Mouse (Mus musculus) embryo, embryonic 11 days (tissue): ENCODE results near the gene Epb42.
A peak's percentile ranks its signal among the peaks of the same experiment; 100 is the strongest.
"Not testable (repeated sequence)": the region's sequence is repeated elsewhere in the genome, so short reads cannot be mapped to it uniquely, and the experiment has no call there.

ENCODE experiments used
- DNase-seq: peaks from one replicate; pipeline ENCODE4 v3.0.0-alpha.2; 2015

Epb42 gene

DNA sequence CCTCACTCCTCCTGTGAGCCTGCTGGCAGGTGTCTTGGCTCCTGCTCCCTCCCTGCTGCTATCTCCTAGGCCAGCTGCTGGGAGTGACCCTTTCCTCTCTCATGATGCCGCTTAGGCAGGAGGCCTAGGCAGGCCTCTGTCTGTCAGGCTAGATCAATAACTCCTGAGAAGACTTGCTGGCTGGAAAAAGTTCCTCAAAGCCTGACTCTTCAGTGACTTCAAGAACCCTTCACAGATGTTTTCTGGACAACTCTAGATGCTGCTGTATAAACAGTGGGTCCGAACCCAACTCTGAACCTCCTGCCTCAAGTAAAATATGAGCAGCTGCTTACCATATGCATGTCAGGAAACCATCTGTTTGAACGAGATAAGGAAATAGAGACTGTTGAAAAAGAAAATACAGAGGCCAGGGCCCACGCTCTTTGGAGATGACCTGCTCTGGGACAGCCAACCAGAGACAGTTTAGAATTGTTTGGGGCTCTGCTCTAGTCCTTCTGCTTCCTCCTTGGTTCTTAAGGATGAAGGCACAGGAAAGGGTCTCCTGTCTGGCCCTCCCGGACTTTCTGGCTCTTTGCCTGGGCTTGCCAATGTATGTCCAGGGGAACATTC is at the start of gene Epb42:
Gene Epb42 (minus strand): TSS at position 340 of the 609 bp plus-strand sequence.
- no peak for DNase-seq

DNA sequence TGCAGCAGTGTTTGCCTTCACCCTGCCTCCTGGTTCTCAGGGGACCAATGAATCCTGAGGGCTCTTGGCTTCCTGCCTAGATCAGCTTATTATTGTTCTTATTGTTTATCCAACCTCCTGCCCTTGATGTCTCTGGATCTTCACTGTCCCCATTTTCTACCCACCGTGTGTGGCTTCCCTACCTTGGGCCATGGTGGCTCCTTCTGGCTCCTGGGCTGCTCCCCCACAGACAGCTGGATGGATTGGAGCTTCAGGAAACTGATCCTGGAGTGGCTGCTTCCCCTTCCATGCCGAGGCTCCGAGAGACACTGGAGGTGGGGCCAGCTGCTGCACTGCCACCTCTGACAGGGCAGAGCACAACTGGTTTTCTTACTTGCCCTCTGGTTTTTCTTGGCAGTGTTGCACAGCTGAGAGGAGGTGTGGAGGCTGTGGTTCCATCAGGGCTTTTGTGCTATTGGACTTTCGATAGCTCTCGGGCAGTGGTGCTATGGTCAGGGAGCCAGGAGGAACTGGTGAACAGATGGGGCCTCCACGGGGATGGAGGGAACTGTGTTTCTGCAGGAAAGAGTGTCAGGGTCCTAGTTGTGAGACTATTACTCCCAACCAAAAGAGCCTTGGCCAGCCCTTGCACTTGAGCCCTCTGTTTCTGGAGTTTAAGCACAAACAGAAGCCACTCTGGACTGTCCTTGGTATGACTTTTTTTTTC is 48.8 kb upstream of the Epb42 start, which contains the start of gene Tgm5:
Gene Tgm5 (minus strand): TSS at position 362 of the 706 bp plus-strand sequence.
- DNase-seq = no peak

DNA sequence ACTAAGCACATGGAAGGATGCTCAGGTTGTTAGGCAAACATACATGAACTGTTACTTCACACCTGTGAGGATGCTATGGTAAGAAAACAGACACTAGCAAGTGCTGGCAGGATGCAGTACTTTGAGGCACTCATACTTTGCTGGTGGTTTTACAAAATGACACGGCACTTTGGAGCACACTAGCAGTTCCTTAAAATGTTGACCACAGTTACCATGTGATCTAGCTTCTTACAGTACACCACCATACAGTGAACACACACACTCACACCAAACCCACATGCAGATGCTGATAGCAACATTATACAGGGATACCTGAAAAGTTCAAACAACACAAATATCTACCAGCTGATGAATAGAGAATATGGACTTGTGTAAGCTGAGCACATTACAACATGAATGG is 45.8 kb upstream of the Epb42 start:
- no peak for DNase-seq

DNA sequence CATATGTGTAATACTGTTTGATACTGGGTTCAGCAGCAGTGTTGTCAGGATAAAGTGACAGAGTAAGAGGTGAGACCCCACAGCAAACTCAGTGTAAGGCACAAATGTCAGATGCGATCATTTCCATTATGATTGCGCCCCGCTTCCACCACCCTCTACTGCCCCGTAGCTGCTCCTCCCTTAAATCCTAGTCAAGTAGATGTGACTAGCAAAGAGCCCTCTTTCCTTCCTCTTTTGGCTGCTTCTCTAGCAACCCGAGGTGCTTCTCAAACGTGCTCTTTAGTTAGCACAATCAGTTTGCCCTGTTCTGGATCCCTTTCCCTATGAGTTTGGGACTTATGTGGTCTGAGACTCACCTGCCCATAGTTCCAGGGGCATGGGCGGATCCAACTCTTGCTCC is 37.9 kb upstream of the Epb42 start:
- no peak for DNase-seq

DNA sequence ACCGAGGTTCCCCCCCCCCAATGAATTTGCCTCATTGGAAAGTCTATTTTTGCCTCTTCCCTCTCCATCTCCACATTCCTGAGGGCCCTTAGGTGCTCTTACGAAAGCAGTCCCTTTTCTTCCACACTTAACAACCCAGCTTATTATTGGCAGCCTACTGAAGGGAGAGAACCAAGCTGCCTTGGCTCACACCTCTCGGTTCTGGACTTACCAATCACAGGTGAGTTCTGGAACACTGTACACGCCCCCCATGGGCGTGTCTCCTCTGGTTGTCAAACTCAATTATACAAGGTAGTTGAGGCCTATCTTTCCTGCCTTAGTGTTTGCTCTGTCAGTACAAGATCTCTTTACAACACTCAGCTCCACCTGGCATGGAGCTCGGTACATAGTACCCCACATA is 35.0 kb upstream of the Epb42 start:
- DNase-seq = no peak

GRCm38 (mm10) chr2:121069506-121069905 is 32.6 kb upstream of the Epb42 start:
- DNase-seq = no peak

- DNase-seq = no peak
Observed at GRCm38 (mm10) chr2:121067116-121067515, 30.2 kb upstream of the Epb42 start.

DNA sequence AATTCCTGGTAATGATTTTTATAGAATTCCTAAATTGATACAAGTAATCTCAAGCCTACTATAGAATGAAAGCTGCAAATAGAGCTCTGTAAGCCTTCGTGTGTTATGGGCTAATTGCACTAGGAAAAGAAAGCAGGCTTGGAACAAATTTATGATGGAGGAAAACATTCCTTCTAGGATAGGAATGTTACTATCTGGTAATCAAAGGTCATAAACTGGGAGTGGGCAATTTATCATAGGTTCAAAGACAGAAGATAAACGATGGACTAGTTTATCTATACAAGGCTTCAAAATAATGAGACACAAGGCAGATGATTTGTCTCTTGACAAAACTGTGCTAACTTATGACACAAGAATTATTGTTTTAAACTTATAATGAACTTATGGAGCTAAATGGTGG is 24.4 kb upstream of the Epb42 start:
- DNase-seq = no peak

DNA sequence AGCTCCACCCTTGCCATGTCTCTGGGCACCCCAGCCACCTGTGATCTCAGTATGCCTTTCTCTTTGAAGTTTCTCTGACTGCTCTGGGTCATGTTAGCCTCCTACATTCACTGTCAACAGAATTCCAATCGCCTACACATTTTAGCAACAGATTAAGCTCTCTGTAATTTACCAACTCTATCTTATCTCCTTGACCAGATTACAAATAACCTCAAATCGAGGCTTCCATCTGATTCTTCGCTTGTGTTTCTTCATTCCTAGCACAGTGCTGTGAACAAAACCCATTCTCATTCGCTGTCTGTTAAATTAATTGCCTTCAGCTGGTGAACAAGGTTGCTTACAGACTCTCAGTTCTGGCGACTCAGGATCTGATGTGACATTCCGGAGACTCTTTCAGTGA is 21.1 kb upstream of the Epb42 start:
- no peak for DNase-seq

DNA sequence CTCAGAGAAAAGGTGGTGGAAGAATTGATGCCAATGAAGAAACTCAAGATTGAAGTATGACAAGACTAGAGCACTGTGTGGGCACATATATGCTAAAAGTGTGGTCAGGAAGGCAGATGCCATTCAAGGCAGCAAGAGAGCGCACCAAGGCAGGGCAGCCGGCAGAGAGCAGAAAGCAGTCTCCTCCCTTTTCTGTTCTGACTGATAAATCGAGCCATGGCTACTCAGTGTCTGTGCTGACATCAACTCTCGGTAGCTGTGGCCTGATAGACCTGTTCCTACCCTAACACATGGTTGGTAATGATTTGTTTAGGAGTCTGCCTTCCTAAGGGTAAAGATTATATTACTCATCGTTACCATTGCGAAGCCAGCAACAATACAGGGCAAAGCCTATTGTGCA is 19.0 kb upstream of the Epb42 start:
- no peak for DNase-seq

DNA sequence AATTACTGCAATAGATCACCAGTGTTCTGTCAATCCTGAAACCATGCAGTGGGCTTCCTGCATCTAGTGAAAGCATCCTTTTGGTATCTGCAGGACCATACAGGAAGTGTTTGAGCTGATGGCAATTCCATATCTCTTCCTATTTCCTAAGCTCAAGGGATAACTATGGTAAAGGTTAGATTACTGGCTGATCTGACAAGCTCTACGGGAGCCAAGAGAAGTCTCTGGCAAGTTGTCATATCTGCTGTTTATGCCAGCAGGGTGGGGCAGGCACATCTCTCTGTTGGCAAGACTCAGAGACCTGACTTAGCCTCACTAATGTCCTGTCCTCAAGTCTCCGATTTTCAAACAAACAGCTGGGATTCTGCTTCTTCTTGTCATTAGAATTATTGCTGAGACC is 17.2 kb upstream of the Epb42 start:
- DNase-seq = no peak

- DNase-seq = no peak
Observed at GRCm38 (mm10) chr2:121052176-121052575, 15.3 kb upstream of the Epb42 start.

DNA sequence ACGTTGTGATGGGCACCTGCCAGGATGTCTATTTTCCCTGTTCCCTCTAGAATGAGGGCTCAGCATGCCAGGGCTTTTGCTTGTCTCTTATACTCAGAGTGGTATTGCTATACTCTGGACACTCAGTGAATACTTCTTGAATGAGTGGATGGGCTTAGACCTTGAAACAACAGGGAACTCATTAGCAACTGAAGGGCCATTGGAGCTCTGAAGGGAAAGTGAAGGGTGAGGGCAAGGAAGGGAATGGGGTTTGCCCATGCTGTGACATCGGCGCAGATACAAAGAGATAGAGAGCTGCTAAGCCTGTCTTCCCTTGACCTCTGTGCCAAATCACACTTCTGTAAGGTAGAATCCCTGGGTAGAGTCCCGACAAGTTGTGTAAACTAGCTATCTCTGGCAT is 8.8 kb upstream of the Epb42 start:
- no peak for DNase-seq

- peak; percentile 41 for DNase-seq
Observed at GRCm38 (mm10) chr2:121041098-121041497, 4.2 kb upstream of the Epb42 start.

DNA sequence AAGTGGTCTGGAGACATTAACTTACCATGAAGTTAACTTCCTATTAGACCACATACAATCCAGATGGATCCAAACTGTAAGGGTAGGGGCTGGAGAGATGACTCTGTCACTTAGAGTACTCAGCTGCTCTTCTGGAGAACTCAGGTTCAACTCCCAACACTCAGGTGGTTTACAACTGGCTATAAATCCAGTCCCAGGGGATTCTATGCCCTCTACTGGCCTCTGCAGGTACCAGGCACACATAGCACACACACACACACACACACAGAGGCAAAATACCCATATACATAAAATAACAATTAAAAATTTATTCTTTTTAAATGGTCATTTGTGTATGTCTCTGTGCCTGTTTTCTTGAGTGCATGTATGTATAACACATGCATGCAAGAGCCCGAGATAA is 2.5 kb upstream of the Epb42 start:
- DNase-seq = no peak

DNA sequence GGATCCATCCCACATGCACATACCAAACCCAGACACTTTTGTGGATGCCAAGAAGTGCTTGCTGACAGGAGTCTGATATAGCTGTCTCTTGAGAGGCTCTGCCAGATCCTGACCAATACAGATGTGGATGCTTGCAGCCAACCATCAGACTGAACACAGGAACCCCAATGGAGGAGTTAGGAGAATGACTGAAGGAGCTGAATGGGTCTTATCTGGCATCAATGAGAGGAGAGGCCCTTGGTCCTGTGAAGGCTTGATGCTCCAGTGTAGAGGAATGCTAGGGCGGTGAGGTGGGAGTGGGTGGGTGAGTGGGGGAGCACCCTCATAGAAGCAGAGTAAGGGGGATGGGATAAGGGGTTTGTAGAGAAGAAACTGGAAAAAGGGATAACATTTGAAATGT is 2.0 kb upstream of the Epb42 start:
- not testable (repeated sequence) for DNase-seq

DNA sequence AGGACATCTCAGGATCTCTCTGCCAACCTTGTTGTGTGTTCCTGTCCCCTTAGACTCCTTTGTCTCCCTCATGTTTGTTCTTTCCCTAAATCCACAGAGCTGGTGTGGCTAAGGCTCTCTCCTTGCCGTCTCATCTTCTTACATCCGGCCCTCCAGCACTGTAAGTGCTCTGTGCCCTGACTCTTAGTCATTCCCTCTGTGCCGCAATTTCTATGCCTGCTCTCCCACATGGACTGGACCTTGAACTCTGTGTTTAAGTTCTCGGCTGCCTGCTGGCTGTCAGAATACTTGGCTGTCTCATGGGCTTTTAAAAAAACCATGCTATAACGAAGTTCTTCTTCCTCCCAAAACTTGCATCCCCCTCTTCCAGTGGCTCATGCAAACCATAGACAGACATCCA is 14.0 kb downstream of the Epb42 start:
- no peak for DNase-seq

DNA sequence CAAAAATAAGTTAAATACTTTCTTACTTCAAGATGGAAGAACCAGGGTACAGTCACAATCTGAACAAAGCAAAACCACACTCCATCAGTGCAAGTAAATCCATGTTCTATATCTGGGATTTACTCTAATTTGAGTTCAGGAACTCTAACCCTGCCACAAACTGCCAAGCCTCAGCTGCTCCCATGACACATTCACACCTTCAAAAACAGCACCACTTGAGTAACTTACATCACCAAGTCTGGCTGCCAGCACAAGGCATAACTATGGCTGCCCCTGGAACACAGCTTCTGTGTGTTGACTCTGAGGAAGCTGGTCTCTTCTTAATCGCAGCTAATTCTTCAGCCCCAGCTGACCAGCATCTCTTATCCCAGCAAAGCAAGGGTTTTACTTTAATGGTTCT is 19.7 kb downstream of the Epb42 start:
- DNase-seq = no peak

GRCm38 (mm10) chr2:121016226-121016625 is 20.6 kb downstream of the Epb42 start:
- DNase-seq = no peak

- DNase-seq = no peak
Observed at GRCm38 (mm10) chr2:121015507-121015906, 21.4 kb downstream of the Epb42 start.

- DNase-seq = no peak
Observed at GRCm38 (mm10) chr2:121012676-121013075, 24.2 kb downstream of the Epb42 start.

DNA sequence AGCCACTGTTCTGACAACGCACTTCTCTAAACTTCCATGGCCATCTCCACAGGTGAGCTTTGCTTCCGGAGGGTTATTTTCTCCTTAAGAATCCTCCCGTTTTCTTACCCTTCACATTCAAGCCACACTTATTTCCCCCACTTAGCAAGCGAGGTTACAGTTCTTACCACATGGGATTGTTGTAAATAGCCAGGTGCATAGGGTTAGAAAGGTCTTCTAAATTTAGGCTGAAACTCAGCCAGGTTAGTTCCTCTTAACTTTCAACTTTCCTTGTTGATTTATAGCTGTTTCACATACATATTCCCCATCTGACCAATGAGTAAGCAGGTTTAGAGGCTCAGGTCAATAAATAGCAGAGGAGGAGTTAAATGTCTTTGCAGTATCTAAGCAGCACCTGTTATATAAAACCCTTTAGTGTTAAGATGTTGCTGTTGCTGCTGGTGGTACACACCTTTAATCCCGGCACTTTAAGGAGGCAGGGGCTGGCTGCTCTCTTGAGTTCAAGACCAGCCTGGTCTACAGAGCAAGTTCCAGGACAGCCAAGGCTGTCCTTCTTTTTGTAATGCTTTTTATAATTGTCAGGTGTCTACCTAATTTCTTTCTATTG is 27.7 kb downstream of the Epb42 start:
- DNase-seq = no peak

DNA sequence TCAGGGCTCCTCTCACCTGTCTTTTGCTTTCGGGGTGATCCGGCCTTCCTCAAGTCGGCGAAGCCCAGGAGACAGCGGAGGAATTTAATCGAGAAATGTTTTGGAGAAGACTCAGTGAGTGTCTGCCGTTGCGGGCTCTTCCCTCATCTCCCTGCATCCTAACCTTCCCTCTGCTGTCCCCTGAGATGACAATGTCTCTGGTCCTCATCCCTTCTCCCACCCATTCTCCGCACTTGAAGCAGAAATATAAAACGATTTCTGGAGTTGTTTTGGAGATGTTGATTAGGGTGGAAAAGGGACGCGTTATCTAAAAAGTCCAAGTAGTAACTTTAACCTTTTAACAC is 28.2 kb downstream of the Epb42 start:
- no peak for DNase-seq

- DNase-seq = peak; percentile 96
Observed at GRCm38 (mm10) chr2:121007925-121008663, 28.8 kb downstream of the Epb42 start, which contains the start of gene Ccndbp1. Ccndbp1 (plus strand) TSS chr2:121008403.
